Mouse (Mus musculus) brain, embryonic 18.5 days (tissue): ENCODE data around the gene Gm21294.
"Not testable (repeated sequence)": the region's sequence is repeated elsewhere in the genome, so short reads cannot be mapped to it uniquely, and the experiment has no call there.

Experiments used
- DNase-seq: peaks from one replicate; pipeline ENCODE4 v3.0.0-alpha.2; 2012; ENCODE audit warnings: low read depth, low spot score

Gm21294 gene

DNA sequence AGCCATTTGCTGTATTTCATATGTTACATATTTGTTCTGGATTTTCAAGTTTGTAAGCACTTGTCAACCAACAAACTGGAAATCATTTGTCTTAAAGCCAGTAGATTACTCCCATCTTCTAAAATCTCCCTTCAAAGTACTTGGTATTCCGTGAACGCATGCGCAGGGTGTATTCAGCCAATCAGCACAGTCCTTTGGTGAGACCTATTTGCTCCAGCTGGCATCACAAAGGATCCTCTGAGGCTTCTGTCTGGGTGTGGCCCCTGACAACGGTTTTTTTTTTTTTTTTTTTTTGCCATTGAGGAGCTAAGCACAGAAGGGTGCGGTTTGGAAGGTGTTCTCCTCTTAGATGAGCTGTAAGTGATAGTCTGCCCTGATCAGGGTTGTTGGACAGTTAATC, at the start of gene Gm21294:
TSS of gene Gm21294 (plus strand) at position 301 of the 400 bp plus-strand sequence.
- DNase-seq: not testable (repeated sequence)

DNA sequence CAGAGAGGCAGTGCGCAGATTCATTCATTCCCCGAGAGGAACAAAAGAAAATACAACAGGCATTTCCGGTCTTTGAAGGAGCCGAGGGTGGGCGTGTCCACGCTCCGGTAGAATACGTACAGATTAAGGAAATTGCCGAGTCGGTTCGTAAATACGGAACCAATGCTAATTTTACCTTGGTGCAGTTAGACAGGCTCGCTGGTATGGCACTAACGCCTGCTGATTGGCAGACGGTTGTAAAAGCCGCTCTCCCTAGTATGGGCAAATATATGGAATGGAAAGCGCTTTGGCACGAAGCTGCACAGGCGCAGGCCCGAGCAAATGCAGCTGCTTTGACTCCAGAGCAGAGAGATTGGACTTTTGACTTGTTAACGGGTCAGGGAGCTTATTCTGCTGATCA, 73.6 kb downstream of the Gm21294 start:
- DNase-seq: not testable (repeated sequence)
